Mouse (Mus musculus): Measurements from ENCODE around the gene Ostm1.

DNA sequence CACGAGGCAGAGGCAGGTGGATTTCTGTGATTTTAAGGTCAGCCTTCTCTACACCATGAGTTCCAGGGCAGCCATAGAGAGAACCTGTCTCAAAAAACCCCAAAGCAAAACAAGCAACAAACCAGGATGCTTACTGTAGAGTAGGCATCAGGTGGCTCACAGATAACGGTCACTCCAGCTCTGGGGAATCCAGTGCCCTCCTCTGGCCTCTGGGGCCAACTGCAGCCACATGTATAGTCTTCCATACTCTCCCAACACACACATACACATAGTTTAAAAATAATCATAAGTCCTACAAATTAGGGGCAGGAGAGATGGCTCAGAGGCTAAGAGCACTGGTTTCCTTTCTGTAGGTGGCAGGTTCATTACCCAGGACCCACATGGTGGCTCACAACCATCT lies 109.9 kb downstream of the Ostm1 start:
- TF ChIP-seq CTCF (IDR thresholded peaks at IDR 0.05; ENCODE audit: borderline replicate concordance, insufficient read depth, low read depth, low read length), result no peak
- no peak for TF ChIP-seq POLR2A (IDR thresholded peaks at IDR 0.05; ENCODE audit: borderline replicate concordance, insufficient read depth, low read length)

Data from cerebellum, adult 2 months (tissue).